Mouse (Mus musculus) hindbrain, embryonic 15.5 days (tissue): ENCODE data around the gene Npas1. TPM values are rescaled to one million over a fixed set of nuclear protein-coding genes. Genes with fewer than 3 reads are reported as not detected.

ENCODE experiments used
- ATAC-seq: fragments of 200-750 bp; cut with Nextera tagmentation; 2 replicates; pipeline ENCODE4 v1.8.0; 2017; ENCODE audit warnings: low read depth, moderate number of reproducible peaks, moderate TSS enrichment; ENCODE audit not compliant: low FRiP score
- H3K27ac ChIP-seq: fragments of 300-500 bp; sonication (generic); replicated peaks from 2 replicates; pipeline ENCODE4 v1.5.1; 2015; ENCODE audit warnings: mild to moderate bottlenecking, inconsistent platforms
- H3K27me3 ChIP-seq: fragments of 300-500 bp; sonication (generic); 2 replicates; pipeline ENCODE4 v1.6.1; 2015; ENCODE audit warnings: control low read depth, inconsistent platforms
- H3K36me3 ChIP-seq: fragments of 300-500 bp; sonication (generic); 2 replicates; pipeline ENCODE4 v1.6.1; 2015; ENCODE audit warnings: control low read depth, inconsistent platforms
- H3K4me1 ChIP-seq: fragments of 300-500 bp; sonication (generic); replicated peaks from 2 replicates; pipeline ENCODE4 v1.6.1; 2015; ENCODE audit warnings: control low read depth, inconsistent platforms
- H3K4me2 ChIP-seq: fragments of 300-500 bp; sonication (generic); 2 replicates; pipeline ENCODE4 v1.6.1; 2015; ENCODE audit warnings: moderate library complexity, mild to moderate bottlenecking, inconsistent platforms
- H3K4me3 ChIP-seq: fragments of 300-500 bp; sonication (generic); 2 replicates; pipeline ENCODE4 v1.5.1; 2015; ENCODE audit warnings: mild to moderate bottlenecking, inconsistent platforms
- H3K9ac ChIP-seq: fragments of 300-500 bp; sonication (generic); 2 replicates; pipeline ENCODE4 v1.6.1; 2015; ENCODE audit warnings: inconsistent platforms
- H3K9me3 ChIP-seq: fragments of 300-500 bp; sonication (generic); 2 replicates; pipeline ENCODE4 v1.6.1; 2016; ENCODE audit warnings: control low read depth, inconsistent platforms
- WGBS: fragments of 180-500 bp; shearing (Covaris S2); methylation state at CpG from one replicate; pipeline ENCODE4 v1.1.7; 2015; 5-methylcytosine and 5-hydroxymethylcytosine counted together
- polyA plus RNA-seq: library from polyadenylated mRNA; unstranded; fragments of >200 nt; fragmentation: Nextera tagmentation; extraction: Ambion mirVana; gene quantifications from 2 replicates; pipeline ENCODE4 v1.2.1, GENCODE M21; 2015

The Npas1 gene
- polyA plus RNA-seq, 1 experiment from 2014 or later: 5.0 TPM

- 87% methylated on average over 6 of the region's 6 CpGs for WGBS
These were observed 25.9 kb downstream of the Npas1 start for GRCm38 (mm10) chr7:16451656-16452055.

GRCm38 (mm10) chr7:16441241-16441640 lies 36.3 kb downstream of the Npas1 start:
- ATAC-seq: no peak
- H3K36me3 ChIP-seq: peaks cover 6% of the 10 kb centered on the region
- no peaks in the 10 kb centered on the region for H3K9me3 ChIP-seq

More at GRCm38 (mm10) chr7:16451656-16452055, 25.9 kb downstream of the Npas1 start:
- Histone ChIP-seq H3K4me3 (no peak overlapping the region), H3K27me3 (no peaks in the 10 kb centered on the region), H3K36me3 (0 out of 2 replicates have a peak, but pooled peaks cover 4% of the 10 kb centered on the region), H3K9me3 (no peaks in the 10 kb centered on the region), H3K27ac (no peak overlapping the region), H3K4me1 (peaks cover 7% of the 10 kb centered on the region), H3K4me2 (no peak overlapping the region), H3K9ac (no peak overlapping the region)
- no peak for ATAC-seq

GRCm38 (mm10) chr7:16435088-16435487 lies 42.4 kb downstream of the Npas1 start:
- no peaks in the 10 kb centered on the region for H3K4me1 ChIP-seq

More at GRCm38 (mm10) chr7:16441241-16441640, 36.3 kb downstream of the Npas1 start:
- Histone ChIP-seq H3K4me2 (no peak overlapping the region), H3K4me1 (no peaks in the 10 kb centered on the region), H3K4me3 (no peak overlapping the region), H3K27me3 (no peaks in the 10 kb centered on the region), H3K9ac (no peak overlapping the region), H3K27ac (no peak overlapping the region)

GRCm38 (mm10) chr7:16433352-16433971 lies 44.1 kb downstream of the Npas1 start:
- Histone ChIP-seq H3K27me3 (no peaks in the 10 kb centered on the region), H3K9me3 (no peaks in the 10 kb centered on the region), H3K27ac (no peak overlapping the region), H3K4me3 (no peak overlapping the region), H3K4me1 (no peaks in the 10 kb centered on the region), H3K36me3 (peaks cover 71% of the 10 kb centered on the region), H3K4me2 (no peak overlapping the region), H3K9ac (no peak overlapping the region)
- ATAC-seq: no peak
- 88% methylated on average over 3 of the region's 3 CpGs for WGBS

More at GRCm38 (mm10) chr7:16435088-16435487, 42.4 kb downstream of the Npas1 start:
- no peak overlapping the region for H3K9ac ChIP-seq
- 90% methylated on average over 9 of the region's 9 CpGs for WGBS
- no peak overlapping the region for H3K27ac ChIP-seq
- no peak for ATAC-seq
- H3K36me3 ChIP-seq: peaks cover 56% of the 10 kb centered on the region
- no peaks in the 10 kb centered on the region for H3K9me3 ChIP-seq
- H3K4me2 ChIP-seq: no peak overlapping the region
- H3K27me3 ChIP-seq: no peaks in the 10 kb centered on the region
- no peak overlapping the region for H3K4me3 ChIP-seq

- no peak overlapping the region for H3K4me2 ChIP-seq
- ATAC-seq: peak; percentile 36; the same call in 1 of the 2 replicates
- H3K4me3 ChIP-seq: no peak overlapping the region
- H3K27me3 ChIP-seq: no peaks in the 10 kb centered on the region
- peaks cover 95% of the 10 kb centered on the region for H3K36me3 ChIP-seq
- 55% methylated on average over 4 of the region's 4 CpGs for WGBS
- H3K27ac ChIP-seq: no peak overlapping the region
- H3K4me1 ChIP-seq: no peaks in the 10 kb centered on the region
- H3K9ac ChIP-seq: no peak overlapping the region
- no peaks in the 10 kb centered on the region for H3K9me3 ChIP-seq
These were observed 51.3 kb downstream of the Npas1 start for GRCm38 (mm10) chr7:16426129-16426729.

- WGBS: 93% methylated on average over 10 of the region's 10 CpGs
- Histone ChIP-seq H3K4me2 (no peak overlapping the region), H3K4me1 (no peaks in the 10 kb centered on the region), H3K36me3 (peaks cover 95% of the 10 kb centered on the region), H3K9me3 (no peaks in the 10 kb centered on the region), H3K27ac (no peak overlapping the region), H3K27me3 (no peaks in the 10 kb centered on the region), H3K4me3 (no peak overlapping the region), H3K9ac (no peak overlapping the region)
- ATAC-seq: no peak
These were observed 51.8 kb downstream of the Npas1 start for GRCm38 (mm10) chr7:16425721-16426120.

GRCm38 (mm10) chr7:16423731-16424130 lies 53.8 kb downstream of the Npas1 start:
- H3K9ac ChIP-seq: no peak overlapping the region
- H3K4me1 ChIP-seq: no peaks in the 10 kb centered on the region
- no peaks in the 10 kb centered on the region for H3K9me3 ChIP-seq
- no peak overlapping the region for H3K4me2 ChIP-seq
- no peaks in the 10 kb centered on the region for H3K27me3 ChIP-seq
- H3K27ac ChIP-seq: no peak overlapping the region
- ATAC-seq: no peak
- H3K4me3 ChIP-seq: no peak overlapping the region
- 94% methylated on average over 9 of the region's 9 CpGs for whole genome bisulfite sequencing
- H3K36me3 ChIP-seq: peaks cover 95% of the 10 kb centered on the region

- no peaks in the 10 kb centered on the region for H3K27me3 ChIP-seq
- H3K4me1 ChIP-seq: no peaks in the 10 kb centered on the region
- H3K4me3 ChIP-seq: no peak overlapping the region
- no peaks in the 10 kb centered on the region for H3K9me3 ChIP-seq
- no peak overlapping the region for H3K27ac ChIP-seq
- 87% methylated on average over 18 of the region's 18 CpGs for WGBS
- no peak for ATAC-seq
- H3K9ac ChIP-seq: no peak overlapping the region
- peaks cover 96% of the 10 kb centered on the region for H3K36me3 ChIP-seq
- no peak overlapping the region for H3K4me2 ChIP-seq
These were observed 55.2 kb downstream of the Npas1 start for GRCm38 (mm10) chr7:16422222-16422856.

- Histone ChIP-seq H3K4me3 (no peak overlapping the region), H3K36me3 (peaks cover 89% of the 10 kb centered on the region), H3K9me3 (no peaks in the 10 kb centered on the region), H3K27ac (no peak overlapping the region), H3K27me3 (no peaks in the 10 kb centered on the region), H3K9ac (no peak overlapping the region), H3K4me2 (no peak overlapping the region), H3K4me1 (no peaks in the 10 kb centered on the region)
- 97% methylated on average over 8 of the region's 8 CpGs for WGBS
- no peak for ATAC-seq
These were observed 56.9 kb downstream of the Npas1 start for GRCm38 (mm10) chr7:16420493-16421118.

- ATAC-seq: no peak
These were observed 58.8 kb downstream of the Npas1 start for GRCm38 (mm10) chr7:16418713-16419112.

GRCm38 (mm10) chr7:16417141-16417771 lies 60.3 kb downstream of the Npas1 start:
- no peak overlapping the region for H3K4me3 ChIP-seq
- H3K27me3 ChIP-seq: no peaks in the 10 kb centered on the region
- no peak overlapping the region for H3K27ac ChIP-seq
- ATAC-seq: no peak
- no peak overlapping the region for H3K4me2 ChIP-seq
- H3K4me1 ChIP-seq: peaks cover 7% of the 10 kb centered on the region; the same call in 1 of the 2 replicates
- peaks cover 57% of the 10 kb centered on the region for H3K36me3 ChIP-seq
- H3K9me3 ChIP-seq: no peaks in the 10 kb centered on the region
- H3K9ac ChIP-seq: no peak overlapping the region
- WGBS: 87% methylated on average over 10 of the region's 10 CpGs

More at GRCm38 (mm10) chr7:16418713-16419112, 58.8 kb downstream of the Npas1 start:
- no peaks in the 10 kb centered on the region for H3K4me1 ChIP-seq
- no peak overlapping the region for H3K9ac ChIP-seq
- H3K27ac ChIP-seq: no peak overlapping the region
- H3K27me3 ChIP-seq: no peaks in the 10 kb centered on the region
- no peak overlapping the region for H3K4me2 ChIP-seq
- peaks cover 70% of the 10 kb centered on the region for H3K36me3 ChIP-seq
- H3K4me3 ChIP-seq: no peak overlapping the region
- no peaks in the 10 kb centered on the region for H3K9me3 ChIP-seq
- WGBS: 91% methylated on average over 5 of the region's 5 CpGs
